Mouse (Mus musculus): Measurements from ENCODE around the gene Vars. TPM values are rescaled to one million over a fixed set of nuclear protein-coding genes. Genes with fewer than 3 reads are reported as not detected.

The Vars gene
- total RNA-seq (2023) = 85.0 TPM

GRCm38 (mm10) chr17:35000717-35001451 lies at the start of gene Vars:
Gene Vars, plus strand, starts transcription at chr17:35000987.

GRCm38 (mm10) chr17:34959130-34959778 lies 41.5 kb upstream of the Vars start, which contains the start of gene Hspa1b:
Gene Hspa1b, minus strand, starts transcription at chr17:34959238.

GRCm38 (mm10) chr17:34969822-34970221 lies 31.0 kb upstream of the Vars start, which contains the start of gene Gm20481:
Gene Gm20481, plus strand, starts transcription at chr17:34969912.

GRCm38 (mm10) chr17:34972069-34972749 lies 28.6 kb upstream of the Vars start, which contains the start of the genes Hspa1a and Hspa1l:
Gene Hspa1a, minus strand, starts transcription at chr17:34972156.
Gene Hspa1l, plus strand, starts transcription at chr17:34972703.

GRCm38 (mm10) chr17:34981690-34982180 lies 19.1 kb upstream of the Vars start, which contains the start of gene Lsm2:
Gene Lsm2, plus strand, starts transcription at chr17:34981862.

GRCm38 (mm10) chr17:35016376-35016775 lies 15.6 kb downstream of the Vars start, which contains the start of gene Vwa7:
Gene Vwa7, plus strand, starts transcription at chr17:35016579.

GRCm38 (mm10) chr17:35027277-35028068 lies 26.7 kb downstream of the Vars start, which contains the start of gene Sapcd1:
Gene Sapcd1, minus strand, starts transcription at chr17:35028016.

GRCm38 (mm10) chr17:35046681-35047455 lies 46.1 kb downstream of the Vars start, which contains the start of gene Msh5:
Gene Msh5, minus strand, starts transcription at chr17:35046745.

GRCm38 (mm10) chr17:35049561-35050016 lies 48.8 kb downstream of the Vars start, which contains the start of gene Clic1:
Gene Clic1, plus strand, starts transcription at chr17:35049966.

GRCm38 (mm10) chr17:35058911-35059892 lies 58.4 kb downstream of the Vars start, which contains the start of gene Ddah2:
Gene Ddah2, plus strand, starts transcription at chr17:35059035.

GRCm38 (mm10) chr17:35064951-35065947 lies 64.5 kb downstream of the Vars start, which contains the start of gene Ly6g6c:
Gene Ly6g6c, plus strand, starts transcription at chr17:35065388.

Other genes starting within 250 kb of the Vars start
- gene Cyp21a1, start 196.4 kb upstream of the Vars start, total RNA-seq (2023) = not detected
- 55.8 TPM for gene Stk19, start 164.0 kb upstream of the Vars start, total RNA-seq (2023)
- gene Dxo, start 164.0 kb upstream of the Vars start, total RNA-seq (2023) = 86.0 TPM
- gene Skiv2l, start 150.8 kb upstream of the Vars start, total RNA-seq (2023) = 121 TPM
- gene Nelfe, start 150.6 kb upstream of the Vars start, total RNA-seq (2023) = 22.0 TPM
- gene Cfb, start 138.5 kb upstream of the Vars start, total RNA-seq (2023) = 0.64 TPM
- 4.4 TPM for gene Zbtb12, start 121.5 kb upstream of the Vars start, total RNA-seq (2023)
- gene Gm20547, start 118.9 kb upstream of the Vars start, total RNA-seq (2023) = 0.38 TPM
- gene C2, start 102.7 kb upstream of the Vars start, total RNA-seq (2023) = 1.6 TPM
- 113 TPM for gene Ehmt2, start 102.5 kb upstream of the Vars start, total RNA-seq (2023)
- not detected for gene Slc44a4, start 86.5 kb upstream of the Vars start, total RNA-seq (2023)
- gene Neu1, start 69.7 kb upstream of the Vars start, total RNA-seq (2023) = 44.2 TPM
- gene Hspa1b, start 41.7 kb upstream of the Vars start, total RNA-seq (2023) = 97.6 TPM
- gene Gm20481, start 31.1 kb upstream of the Vars start, total RNA-seq (2023) = not detected
- 57.4 TPM for gene Hspa1a, start 28.8 kb upstream of the Vars start, total RNA-seq (2023)
- gene Hspa1l, start 28.3 kb upstream of the Vars start, total RNA-seq (2023) = not detected
- 24.0 TPM for gene Lsm2, start 19.1 kb upstream of the Vars start, total RNA-seq (2023)
- gene Vwa7, start 15.6 kb downstream of the Vars start, total RNA-seq (2023) = not detected
- 1.4 TPM for gene Sapcd1, start 27.0 kb downstream of the Vars start, total RNA-seq (2023)
- 3.2 TPM for gene Msh5, start 45.8 kb downstream of the Vars start, total RNA-seq (2023)
- gene Clic1, start 49.0 kb downstream of the Vars start, total RNA-seq (2023) = 137 TPM
- gene Ddah2, start 58.0 kb downstream of the Vars start, total RNA-seq (2023) = 0.70 TPM
- not detected for gene Ly6g6c, start 64.4 kb downstream of the Vars start, total RNA-seq (2023)
- gene Mpig6b, start 65.2 kb downstream of the Vars start, total RNA-seq (2023) = not detected
- gene Ly6g6e, start 75.9 kb downstream of the Vars start, total RNA-seq (2023) = not detected
- not detected for gene Ly6g6d, start 77.1 kb downstream of the Vars start, total RNA-seq (2023)
- gene Ly6g6f, start 84.6 kb downstream of the Vars start, total RNA-seq (2023) = not detected
- 60.6 TPM for gene Abhd16a, start 88.3 kb downstream of the Vars start, total RNA-seq (2023)
- gene Ly6g5c, start 107.3 kb downstream of the Vars start, total RNA-seq (2023) = not detected
- gene Ly6g5b, start 114.4 kb downstream of the Vars start, total RNA-seq (2023) = 1.5 TPM
- gene Gpank1, start 120.5 kb downstream of the Vars start, total RNA-seq (2023) = 28.7 TPM
- gene Csnk2b, start 121.1 kb downstream of the Vars start, total RNA-seq (2023) = 118 TPM
- 15.3 TPM for gene D17H6S53E, start 125.4 kb downstream of the Vars start, total RNA-seq (2023)
- gene Apom, start 131.1 kb downstream of the Vars start, total RNA-seq (2023) = not detected
- gene Bag6, start 134.2 kb downstream of the Vars start, total RNA-seq (2023) = 487 TPM
- 292 TPM for gene Prrc2a, start 163.9 kb downstream of the Vars start, total RNA-seq (2023)
- gene Aif1, start 175.1 kb downstream of the Vars start, total RNA-seq (2023) = 8.6 TPM
- 9.5 TPM for gene Lst1, start 187.5 kb downstream of the Vars start, total RNA-seq (2023)
- gene Ltb, start 193.5 kb downstream of the Vars start, total RNA-seq (2023) = 417 TPM
- 11.3 TPM for gene Tnf, start 201.0 kb downstream of the Vars start, total RNA-seq (2023)
- 15.7 TPM for gene Lta, start 204.4 kb downstream of the Vars start, total RNA-seq (2023)
- not detected for gene Gm16181, start 219.8 kb downstream of the Vars start, total RNA-seq (2023)
- gene Atp6v1g2, start 232.7 kb downstream of the Vars start, total RNA-seq (2023) = 1.00 TPM
- gene Nfkbil1, start 234.8 kb downstream of the Vars start, total RNA-seq (2023) = 9.4 TPM
- 422 TPM for gene Ddx39b, start 240.8 kb downstream of the Vars start, total RNA-seq (2023)

All from CD4-positive naive resting alpha-beta T cell, adult 76 days (primary cell).